Mouse (Mus musculus) heart, postnatal 10 days (tissue): ENCODE data around the gene Ovca2. TPM values are rescaled to one million over a fixed set of nuclear protein-coding genes. Genes with fewer than 3 reads are reported as not detected.
A peak's percentile ranks its signal among the peaks of the same experiment; 100 is the strongest.

Experiments used
- DNase-seq, 2 experiments: peaks; one replicate each; pipeline ENCODE4 v3.0.0; 2021
- intact Hi-C: fragments of 180-260 bp; cut with DNase I; formaldehyde crosslinking; loops from one replicate; pipeline ENCODE4 v1.15.1; 2025
- total RNA-seq, 2 experiments: library from RNA; stranded (reverse); gene quantifications; 2 replicates each; pipeline ENCODE4 v1.2.3; 2021

Gene Ovca2
- total RNA-seq, 2 experiments from 2014 or later = 7.8 to 9.5 TPM

GRCm38 (mm10) chr11:75172151-75173094 is 6.2 kb downstream of the Ovca2 start:
- peak; percentile 21 to 41 for DNase-seq
- intact Hi-C loops = loop anchor here (10.0 kb wide), 2 partner anchors 222 to 292 kb away; partner anchors contain the start of gene Tlcd2

DNA sequence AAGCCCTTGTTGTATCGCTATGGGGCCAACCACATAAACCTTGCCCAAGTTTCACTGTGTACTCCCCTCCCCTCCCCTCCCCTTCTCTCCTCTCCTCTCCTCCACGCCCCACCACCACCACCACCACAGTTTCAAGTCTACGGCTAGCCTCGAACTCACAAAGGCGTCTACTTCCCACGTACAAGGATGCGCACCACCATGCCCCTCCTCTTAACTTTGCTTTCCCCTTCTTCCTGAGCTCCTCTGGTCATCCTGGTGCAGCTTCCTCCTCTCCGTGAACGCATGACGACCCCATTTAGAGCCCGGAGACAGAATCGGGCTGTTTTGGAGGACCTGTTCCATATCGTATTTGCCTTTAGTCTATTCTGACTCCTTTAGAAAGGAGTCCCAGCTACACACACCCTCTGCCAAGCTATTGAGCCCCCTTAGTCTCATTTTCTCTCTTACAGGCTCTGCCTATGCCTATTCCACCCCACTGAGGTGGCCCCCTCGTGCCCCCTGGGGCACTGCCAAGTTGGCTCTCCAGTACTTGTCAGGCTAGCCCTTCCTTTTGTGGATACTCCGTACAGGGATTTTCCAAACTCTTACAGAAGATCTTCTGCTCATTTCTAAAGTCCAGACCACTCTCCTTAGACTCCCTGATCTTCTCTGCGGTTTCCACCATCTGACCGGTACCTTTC is 7.3 kb downstream of the Ovca2 start:
- peak in 1 of 2 experiments; percentile 25 for DNase-seq
- intact Hi-C loops = loop anchor here (10.0 kb wide), 2 partner anchors 223 to 293 kb away; partner anchors contain the start of gene Tlcd2

DNA sequence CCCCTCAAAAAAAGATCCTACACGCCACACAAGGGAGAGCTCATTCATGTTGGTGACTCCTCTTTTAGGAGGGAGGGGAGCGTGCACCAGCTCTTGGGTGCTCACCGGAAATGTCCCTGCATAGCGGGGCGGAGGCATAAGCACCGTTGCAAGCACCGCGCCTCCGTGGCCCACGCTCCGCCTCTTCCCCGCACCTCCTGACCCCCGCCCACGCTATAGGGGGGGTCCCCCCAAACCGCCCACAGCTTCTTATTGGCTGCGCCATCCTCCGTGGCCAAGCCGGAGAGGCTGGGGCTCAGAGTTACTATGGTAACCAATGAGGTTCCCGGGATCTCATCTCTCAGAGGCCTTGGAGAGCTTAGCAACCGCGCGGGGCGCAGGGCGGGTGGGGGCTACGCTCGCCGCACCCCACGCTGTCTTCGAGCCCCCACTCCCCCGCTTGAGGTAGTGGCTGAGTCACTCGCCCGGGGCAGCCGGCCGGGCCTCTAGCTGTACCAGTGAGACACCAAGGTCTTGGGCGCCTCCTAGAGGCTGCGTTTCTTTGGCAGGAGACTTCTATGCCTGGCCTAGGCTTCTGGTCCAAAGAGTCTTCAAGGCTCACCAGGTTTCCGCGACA is 8.4 kb downstream of the Ovca2 start:
- DNase-seq = peak; percentile 95 to 97
- intact Hi-C loops = loop anchor here (1.0 to 10.0 kb wide), 3 partner anchors 224 to 295 kb away; partner anchors contain the start of gene Tlcd2

- intact Hi-C loops = loop anchor here (1.0 to 10.0 kb wide), 5 partner anchors 37 to 295 kb away; partner anchors contain the start of gene Tlcd2
- peak; percentile 36 to 41 for DNase-seq
These were observed 9.1 kb downstream of the Ovca2 start, which contains the start of gene Hic1 for GRCm38 (mm10) chr11:75169405-75170080. Gene Hic1 (minus strand): TSS chr11:75169519.

- intact Hi-C loops = loop anchor here (1.0 to 5.0 kb wide), 2 partner anchors 36 to 187 kb away; no protein-coding TSS in a partner anchor
- DNase-seq = peak; percentile 92 to 94
These were observed 9.9 kb downstream of the Ovca2 start for GRCm38 (mm10) chr11:75168590-75169361.

GRCm38 (mm10) chr11:75167643-75168589 is 10.7 kb downstream of the Ovca2 start:
- intact Hi-C loops = loop anchor here (5.0 kb wide), 1 partner anchor 36 kb away; no protein-coding TSS in a partner anchor
- DNase-seq = peak; percentile 71

DNA sequence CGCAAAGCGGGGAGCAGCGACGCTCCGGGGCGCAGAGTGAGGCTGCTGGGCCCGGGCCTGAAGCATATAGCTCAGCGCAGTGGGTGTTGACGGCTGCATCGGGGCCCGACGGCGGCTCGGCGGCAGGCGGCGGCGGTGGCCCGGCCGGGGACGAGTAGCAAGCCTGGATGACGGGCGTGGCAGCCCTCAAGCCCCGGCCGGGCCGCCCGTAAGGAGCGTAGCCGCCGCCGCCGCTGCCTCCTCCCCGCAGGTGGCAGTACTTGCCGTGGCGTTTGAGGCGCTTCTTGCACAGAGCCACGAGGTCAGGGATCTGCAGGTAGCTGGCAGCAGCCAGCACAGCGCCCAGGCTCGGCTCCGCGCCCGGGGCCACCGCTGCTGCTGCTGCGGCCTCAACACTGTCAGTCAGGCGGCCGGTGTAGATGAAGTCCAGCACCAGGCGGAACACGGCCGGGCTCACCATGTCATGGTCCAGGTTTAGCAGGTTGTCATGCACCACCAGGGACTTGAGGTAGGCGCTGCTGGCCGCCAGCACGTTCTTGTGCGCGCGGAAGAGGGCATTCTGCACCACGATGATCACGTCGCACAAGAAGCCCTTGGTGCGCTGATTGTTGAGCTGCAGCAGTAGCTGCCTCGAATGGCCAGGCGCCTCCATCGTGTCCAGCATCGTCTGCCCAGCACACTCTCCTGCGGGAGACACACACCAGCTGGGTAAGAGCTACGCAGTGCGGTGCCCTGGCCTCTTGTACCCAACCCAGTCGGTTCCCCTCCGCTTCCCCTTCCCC is 11.6 kb downstream of the Ovca2 start:
- intact Hi-C loops = loop anchor here (5.0 kb wide), 1 partner anchor 35 kb away; no protein-coding TSS in a partner anchor
- DNase-seq = peak; percentile 62 to 69

DNA sequence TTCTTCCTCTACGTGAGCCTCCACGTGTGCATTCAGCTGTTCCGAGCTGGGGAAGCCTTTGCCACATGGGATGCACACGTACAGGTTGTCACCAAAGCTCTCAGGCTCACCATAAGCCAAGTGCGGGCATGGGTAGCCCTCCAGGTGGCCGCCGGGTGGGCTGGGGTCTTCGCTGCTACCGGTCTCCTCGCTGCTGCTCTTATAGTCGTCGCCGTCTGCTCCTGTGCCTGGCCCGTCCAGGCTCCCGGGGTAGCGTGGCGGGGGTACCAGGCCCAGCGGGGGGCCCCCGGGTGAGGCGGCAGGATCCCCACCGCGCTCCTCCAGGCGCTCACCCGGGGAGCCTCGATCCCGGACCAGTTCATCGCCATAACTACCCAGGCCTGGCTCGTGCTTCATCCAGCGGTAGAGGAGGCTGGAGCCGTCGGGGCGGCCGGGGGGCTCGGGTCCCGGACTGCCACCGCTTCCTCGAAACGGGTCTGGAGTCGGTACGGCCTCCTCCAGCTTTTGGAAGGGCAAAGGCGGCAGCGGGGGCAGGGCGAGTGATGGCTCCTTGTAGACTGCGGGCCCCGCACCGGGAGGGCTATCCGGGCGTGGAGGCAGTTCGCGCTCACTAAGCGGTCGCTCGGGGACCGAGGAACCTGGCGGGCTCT is 12.3 kb downstream of the Ovca2 start:
- intact Hi-C loops = loop anchor here (5.0 kb wide), 1 partner anchor 34 kb away; no protein-coding TSS in a partner anchor
- DNase-seq = peak; percentile 62

GRCm38 (mm10) chr11:75165441-75166192 is 13.0 kb downstream of the Ovca2 start:
- DNase-seq = peak; percentile 91 to 92
- intact Hi-C loops = loop anchor here (2.0 to 5.0 kb wide), 2 partner anchors 33 to 117 kb away; no protein-coding TSS in a partner anchor

GRCm38 (mm10) chr11:75164750-75165149 is 13.9 kb downstream of the Ovca2 start:
- intact Hi-C loops = loop anchor here (2.0 to 5.0 kb wide), 2 partner anchors 32 to 116 kb away; no protein-coding TSS in a partner anchor

DNA sequence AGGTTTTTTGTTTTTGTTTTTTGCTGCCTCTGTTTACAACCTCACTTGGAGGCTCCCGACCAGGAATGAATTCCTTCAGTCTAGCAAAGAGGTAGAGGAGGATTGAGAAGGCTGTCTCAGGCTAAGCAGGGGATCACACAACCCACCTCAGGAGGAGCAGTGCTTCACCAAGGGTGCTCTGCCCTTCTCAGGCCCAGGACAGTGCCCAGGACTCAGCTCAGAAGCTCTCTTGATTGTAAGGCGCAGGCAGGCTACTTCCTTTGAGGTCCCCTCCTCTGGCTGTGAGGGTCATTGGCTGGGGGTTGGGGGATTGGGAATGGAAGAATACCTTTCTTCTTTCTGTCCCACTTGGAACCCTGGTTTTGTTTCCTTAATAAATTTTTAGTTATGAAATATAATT is 14.6 kb downstream of the Ovca2 start:
- DNase-seq = peak in 1 of 2 experiments; percentile 18
- intact Hi-C loops = loop anchor here (2.0 kb wide), 1 partner anchor 115 kb away; no protein-coding TSS in a partner anchor

More at GRCm38 (mm10) chr11:75164750-75165149, 13.9 kb downstream of the Ovca2 start:
- peak; percentile 40 to 53 for DNase-seq

DNA sequence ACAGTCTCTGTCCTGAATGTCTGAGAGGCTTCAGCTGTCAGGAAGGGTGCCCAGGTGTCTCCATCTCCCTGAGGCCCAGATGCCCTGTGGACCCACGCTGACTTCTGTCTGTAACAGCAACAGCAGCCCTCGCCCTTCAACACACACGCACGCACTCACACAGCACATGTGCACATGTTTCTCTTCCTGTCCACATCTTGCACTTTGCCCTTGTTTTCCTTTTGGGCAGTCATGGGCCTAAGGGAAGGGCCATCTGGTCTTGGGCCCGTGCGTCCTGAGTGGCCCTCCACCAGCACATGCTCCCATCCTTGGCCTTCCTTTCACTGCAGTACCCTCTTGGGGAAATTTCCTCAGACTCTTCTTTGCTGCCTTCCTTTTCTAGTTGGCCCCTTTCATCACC is 15.3 kb downstream of the Ovca2 start:
- intact Hi-C loops = no loop called here
- DNase-seq = peak in 1 of 2 experiments; percentile 29

- peak in 1 of 2 experiments; percentile 20 for DNase-seq
- intact Hi-C loops = no loop called here
These were observed 16.0 kb downstream of the Ovca2 start for GRCm38 (mm10) chr11:75162591-75163080.

GRCm38 (mm10) chr11:75161417-75162008 is 17.1 kb downstream of the Ovca2 start:
- intact Hi-C loops = no loop called here
- DNase-seq = peak; percentile 45 to 48

DNA sequence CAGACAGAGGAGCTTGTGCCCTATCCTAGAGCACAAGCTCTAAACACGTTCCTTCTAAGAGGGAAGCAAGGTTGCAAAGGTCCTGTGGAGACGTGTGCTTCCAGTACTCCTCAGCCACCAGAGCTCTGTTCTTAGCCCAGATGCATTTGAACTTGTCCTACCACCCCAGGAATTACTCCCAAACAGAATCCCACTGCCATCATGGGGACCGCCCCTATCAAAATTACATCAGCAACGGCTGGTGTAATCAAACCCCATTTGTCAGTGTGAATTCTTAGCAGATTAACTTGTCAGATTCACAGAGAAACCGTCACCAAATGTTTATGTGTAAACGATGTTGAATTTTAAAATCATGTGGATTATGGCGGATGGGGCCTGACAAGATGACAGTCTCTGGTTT is 17.7 kb downstream of the Ovca2 start:
- intact Hi-C loops = no loop called here
- DNase-seq = no peak
